Mouse (Mus musculus) ES-E14 (cell line): ENCODE measurements around the gene Fitm1.

ENCODE experiments used
- HCFC1 ChIP-seq: IDR thresholded peaks from 2 replicates; pipeline ENCODE4 v1.6.1; 2012; ENCODE audit warnings: low read length, inconsistent platforms, borderline replicate concordance; ENCODE audit not compliant: insufficient read depth
- MAFK ChIP-seq: IDR thresholded peaks from 2 replicates; pipeline ENCODE4 v1.6.1; 2014; ENCODE audit warnings: mild to moderate bottlenecking, low read depth, low read length, inconsistent platforms; ENCODE audit not compliant: insufficient read depth
- ZNF384 ChIP-seq: IDR thresholded peaks from 2 replicates; pipeline ENCODE4 v1.6.1; 2012; ENCODE audit warnings: low read depth, low read length, inconsistent platforms

DNA sequence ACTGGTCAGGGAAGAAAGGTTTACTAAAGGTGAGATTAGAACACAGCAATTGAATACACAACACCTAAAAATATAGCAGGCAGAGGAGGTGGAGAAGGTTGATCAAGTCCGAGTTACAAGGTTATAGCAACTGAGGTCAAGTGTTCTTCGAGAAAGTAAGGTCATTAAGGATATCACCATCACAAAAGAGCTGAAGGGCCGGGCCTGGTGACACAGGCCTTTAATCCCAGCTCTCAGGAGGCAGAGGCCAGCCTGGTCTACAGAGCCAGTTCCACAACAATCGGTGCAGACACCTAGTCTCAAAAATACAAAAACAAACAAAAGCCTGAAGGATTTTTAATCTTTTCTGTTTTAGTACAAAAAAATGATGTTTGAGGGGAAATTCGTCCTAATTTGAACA lies 24.1 kb upstream of the Fitm1 start:
- TF ChIP-seq ZNF384 (no peak), HCFC1 (no peak), MAFK (no peak)
